Mouse (Mus musculus): ENCODE measurements at regions not wholly inside any gene's neighbourhood (a gene's known extent, or its start where the extent isn't known, plus 50 kb on each side); places are given as distances from the start of the nearest gene placed in this dataset.

DNA sequence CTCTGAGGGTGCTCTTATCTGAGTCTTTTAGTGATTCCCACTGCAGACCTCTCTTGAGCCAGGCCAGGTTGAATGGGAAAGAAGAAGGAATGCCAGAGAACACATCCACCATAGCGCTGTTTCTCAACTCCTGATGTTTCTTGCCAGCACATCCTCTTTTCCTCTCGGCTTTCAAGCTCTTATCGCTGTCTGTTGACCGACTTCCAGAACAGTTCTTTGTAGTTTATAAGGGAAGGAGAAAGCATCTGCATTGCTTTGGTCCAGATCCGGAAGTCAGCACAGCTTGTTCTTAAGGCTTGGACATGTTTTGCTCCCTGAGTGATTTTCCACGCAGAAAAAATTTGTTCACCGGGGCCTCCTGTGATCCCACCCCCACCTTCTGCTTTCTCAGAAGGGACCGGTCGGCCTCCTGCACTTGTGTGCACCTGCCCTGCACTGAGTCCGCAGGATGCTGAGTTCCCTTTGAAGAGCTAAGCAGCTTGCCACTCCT lies 183.7 kb downstream of the Bcl2l11 start:
- peak; percentile 94 for DNase-seq

DNA sequence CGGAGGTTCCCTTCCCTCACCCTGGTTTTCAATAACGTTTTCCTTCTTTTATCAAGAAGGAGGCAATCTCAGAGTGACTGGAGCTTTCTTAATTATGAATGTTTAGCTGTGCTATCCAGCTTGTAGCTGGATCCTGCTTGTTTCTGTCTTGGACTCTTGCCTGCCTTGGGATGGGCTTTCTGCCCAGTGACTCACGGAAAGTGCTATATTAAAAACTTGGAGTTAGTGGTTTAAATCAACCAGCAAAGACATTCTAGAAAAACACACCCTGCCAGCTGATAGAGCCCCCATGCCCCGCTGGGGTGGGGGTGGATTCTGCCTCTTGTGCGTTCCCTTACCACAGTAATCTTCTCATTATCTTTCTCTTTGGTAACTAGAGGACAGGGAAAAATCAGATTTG lies 184.2 kb downstream of the Bcl2l11 start:
- peak; percentile 97 for DNase-seq

DNA sequence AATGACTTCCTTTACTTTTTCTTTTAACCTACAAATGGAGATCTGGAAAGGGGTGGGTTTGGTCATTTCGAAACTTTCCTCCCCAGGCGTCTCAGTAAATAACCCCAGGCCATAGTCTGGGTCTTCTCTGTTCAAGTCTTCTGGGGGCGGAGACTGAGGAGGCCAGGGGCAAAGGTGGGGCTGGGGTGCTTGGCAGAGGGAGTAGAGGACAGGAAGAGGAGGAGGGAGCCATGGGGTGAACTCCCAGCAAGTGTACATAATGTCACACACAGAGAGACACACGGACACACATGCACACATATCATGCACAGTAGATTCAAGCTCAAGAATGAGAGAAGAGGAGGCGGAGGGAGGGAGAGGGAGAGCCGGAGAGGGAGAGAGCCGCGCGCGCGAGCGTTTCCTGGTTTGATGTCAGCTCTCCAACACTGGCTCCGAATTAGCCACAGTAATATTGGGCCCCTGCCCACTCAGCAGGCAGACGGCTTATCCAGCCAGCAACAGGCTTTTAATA lies 186.3 kb downstream of the Bcl2l11 start:
- peak; percentile 99 for DNase-seq

DNA sequence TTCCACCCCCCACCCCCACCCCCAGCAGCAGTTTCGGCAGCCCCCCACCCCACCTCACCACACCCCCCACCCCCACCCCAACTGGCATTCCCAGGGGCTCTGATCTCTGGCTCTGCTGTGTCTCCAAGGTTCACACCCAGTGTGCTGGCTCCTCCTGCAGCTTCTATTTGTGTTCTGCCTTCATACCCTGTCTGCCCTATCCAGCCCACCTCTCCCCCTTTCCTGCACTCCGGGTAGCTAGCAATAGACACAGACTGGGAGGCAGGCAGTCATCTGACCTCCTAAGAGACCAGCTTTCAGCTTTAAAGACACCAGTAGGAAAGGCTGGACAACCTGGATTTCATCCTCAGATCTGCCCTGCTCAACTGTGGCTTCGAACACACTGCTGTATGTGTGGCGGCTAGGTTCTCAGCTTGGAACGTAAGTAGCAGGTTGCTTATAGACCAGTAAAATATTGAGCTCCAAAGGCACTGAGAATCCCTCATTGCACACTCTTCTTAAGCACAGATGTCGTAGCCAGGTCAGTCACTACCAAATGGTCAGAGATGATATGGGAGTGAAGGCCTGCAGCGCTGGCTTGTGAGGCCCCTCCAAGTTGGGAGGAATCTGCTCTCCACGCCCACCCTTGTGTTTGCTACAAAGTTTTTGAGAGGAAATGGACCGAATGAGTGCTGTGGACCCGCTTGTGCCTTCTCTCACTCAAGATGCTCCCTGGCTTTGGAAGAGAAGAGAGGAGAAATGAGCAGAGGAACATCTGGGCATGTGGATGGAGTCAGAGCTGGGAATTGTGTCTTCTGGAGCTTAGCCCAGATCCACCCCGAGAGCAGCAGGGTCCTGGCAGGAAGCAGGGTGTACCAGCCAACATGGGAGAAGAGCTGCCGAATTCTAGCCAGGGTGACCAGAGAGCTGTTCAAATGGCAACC lies 187.1 kb downstream of the Bcl2l11 start:
- peak; percentile 97 for DNase-seq

DNA sequence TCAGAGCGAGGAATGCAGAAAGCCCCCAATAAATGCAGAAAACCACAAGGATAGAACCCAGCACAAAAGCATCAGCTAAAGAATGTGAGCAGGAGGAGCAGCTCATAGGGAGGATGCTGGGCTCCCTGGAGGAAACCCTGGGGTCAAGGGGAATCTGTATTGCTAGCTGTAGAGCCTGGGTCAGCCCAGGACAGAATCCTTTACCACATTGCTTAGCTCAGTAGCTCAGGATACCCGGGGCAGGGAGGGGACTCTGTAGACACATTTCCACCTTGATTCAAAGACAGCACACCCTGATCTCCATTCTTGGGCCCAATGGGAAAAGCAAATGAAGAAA lies 187.7 kb downstream of the Bcl2l11 start:
- DNase-seq, result peak; percentile 94

DNA sequence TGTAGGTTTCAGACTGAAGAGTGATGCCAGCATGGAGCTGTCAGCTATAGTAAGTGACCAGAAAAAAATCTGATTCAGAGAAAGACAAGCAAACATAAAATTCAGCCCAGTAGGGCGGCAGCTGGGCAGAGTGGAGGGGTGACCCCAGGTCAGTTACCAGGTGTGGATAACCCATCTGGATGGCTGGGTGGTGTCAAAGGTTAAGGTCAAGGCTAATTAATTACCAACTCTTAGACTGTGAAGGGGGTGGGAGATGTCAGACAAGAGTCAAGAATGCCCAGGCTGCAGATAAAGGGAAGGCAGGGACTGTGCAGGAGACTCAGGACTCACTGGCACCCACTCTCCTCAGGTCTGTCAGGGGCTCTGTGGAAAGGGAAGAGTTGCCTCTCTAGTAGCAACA lies 188.1 kb downstream of the Bcl2l11 start:
- no peak for DNase-seq

DNA sequence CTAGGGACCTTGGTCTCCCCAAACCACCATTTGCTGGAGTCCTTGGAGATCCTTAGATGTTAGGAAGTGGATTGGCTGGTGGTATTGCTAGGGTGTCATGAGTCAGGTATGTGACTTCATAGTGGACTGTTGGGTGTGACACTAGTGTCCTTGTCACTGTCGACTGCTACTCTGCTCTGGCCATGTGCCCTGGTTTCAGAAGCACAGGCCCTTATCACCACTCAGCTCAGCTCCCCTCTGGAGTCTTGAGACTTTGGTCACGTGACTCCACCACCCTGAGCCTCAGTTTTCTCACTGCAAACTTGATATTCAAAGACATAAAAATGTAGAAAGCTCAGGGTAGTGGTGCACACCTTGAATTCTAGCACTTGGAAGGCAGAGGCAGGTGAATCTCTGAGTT lies 190.7 kb downstream of the Bcl2l11 start:
- DNase-seq, result no peak

DNA sequence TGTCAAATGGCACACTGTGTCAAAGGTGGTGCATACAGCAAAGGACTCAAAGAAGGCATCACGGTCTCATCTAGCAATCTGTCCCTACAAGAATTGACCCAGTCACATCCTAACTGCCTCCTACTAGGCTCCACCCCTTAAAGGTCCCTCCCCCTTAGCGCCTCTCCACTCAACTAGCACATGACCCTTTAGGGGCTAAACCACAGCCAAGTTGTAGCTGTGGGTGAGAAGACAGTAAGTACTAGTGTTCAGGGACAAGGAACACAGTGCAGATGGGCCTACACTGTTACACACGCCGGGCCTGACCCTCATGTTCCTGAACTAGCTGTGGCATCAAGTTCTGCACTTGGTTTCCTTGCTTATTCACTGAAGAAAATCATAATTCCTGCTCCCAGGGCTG lies 192.4 kb downstream of the Bcl2l11 start:
- DNase-seq, result no peak

DNA sequence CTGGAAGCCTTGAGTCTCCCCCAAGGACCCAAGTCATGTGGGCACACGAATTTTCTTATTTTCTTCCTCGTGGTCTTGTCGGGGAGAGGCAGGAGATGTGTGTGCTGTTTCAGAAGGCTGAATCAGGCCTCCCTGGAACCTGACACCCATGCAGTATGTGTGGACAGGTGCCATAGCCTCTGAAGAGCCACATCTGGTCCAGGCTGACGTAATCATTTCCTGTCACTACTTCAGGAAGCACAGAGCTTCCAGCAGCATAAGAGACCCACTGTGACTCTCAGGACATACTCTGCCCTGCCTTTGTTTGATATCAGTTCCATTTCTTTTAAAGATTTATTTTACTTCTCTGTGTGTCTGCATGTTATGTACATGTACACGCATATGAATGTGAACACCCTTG lies 193.1 kb downstream of the Bcl2l11 start:
- peak; percentile 95 for DNase-seq

DNA sequence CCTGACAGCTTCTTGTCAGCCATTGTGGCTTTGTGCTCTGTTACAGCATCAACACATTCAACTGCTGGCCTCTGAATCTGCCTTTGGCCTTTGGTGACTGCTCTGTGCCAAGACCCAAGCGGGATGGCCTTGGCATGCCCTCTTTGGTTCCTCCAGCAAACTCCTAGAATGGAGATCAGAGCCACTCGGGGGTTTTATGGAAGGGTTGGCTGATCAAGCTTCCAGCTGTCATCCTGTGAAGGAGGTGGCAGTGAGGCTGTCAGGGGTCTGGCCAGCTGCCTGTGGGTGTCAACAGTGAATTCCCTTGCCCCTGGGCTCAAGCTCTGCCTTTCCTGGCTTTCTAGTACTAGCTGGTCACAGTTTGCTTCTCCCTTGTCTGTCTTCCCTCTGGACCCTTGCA lies 195.6 kb downstream of the Bcl2l11 start:
- peak; percentile 97 for DNase-seq

DNA sequence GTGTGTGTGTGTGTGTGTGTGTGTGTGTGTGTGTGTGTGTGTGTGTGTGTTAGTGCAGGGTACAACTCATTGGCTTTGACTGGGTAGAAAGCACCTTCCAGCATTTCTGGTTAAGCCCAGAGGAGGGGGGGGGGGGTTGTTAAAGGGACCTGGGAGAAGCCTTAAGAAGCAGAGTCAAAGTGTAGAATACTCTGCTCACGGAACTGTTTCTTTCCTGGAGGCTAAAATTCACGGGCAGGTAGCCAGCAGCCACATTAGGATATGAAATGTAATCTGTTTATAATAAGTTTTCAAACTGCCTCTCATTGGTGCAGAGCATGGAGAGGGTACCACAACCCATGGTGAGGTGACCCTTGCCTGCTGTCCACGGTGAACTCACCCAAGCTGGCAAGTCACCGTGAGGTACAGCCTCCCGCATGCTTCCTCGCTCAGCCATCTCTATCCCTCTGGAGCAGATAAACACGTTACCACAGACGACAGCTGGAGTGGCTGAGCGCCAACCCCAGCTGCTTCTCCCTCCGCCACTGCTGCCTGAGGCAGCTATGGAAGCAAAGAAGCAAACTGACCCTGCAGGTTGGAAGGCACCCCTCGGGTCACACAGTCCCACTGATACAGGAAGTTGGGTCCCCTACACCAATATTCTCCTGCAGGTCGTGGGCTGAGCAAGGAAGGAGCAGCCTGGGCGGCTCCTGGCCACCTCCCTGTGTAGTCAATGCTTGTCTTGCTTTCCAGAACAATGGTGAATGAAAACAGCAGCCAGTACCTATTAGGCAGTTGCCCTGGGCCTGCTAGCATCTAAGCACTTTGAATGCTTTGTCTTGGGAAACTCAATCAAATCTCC lies 198.6 kb downstream of the Bcl2l11 start:
- DNase-seq, result peak; percentile 98

DNA sequence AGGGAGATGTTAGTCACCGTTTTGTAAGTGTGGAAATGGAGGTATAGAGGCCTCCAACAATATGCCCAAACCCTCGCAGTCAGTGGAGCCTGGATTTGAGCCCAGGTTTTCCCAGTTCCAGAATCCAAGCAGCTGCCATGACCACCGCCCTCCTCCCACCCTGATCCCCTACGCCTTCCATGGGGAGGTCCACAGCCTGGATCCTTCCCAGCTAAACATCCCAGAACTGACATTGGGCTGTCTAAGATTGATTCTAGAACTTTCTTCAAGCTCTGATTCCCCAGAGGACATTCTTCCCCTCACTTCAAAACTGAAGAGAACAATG lies 199.2 kb downstream of the Bcl2l11 start:
- peak; percentile 93 for DNase-seq

DNA sequence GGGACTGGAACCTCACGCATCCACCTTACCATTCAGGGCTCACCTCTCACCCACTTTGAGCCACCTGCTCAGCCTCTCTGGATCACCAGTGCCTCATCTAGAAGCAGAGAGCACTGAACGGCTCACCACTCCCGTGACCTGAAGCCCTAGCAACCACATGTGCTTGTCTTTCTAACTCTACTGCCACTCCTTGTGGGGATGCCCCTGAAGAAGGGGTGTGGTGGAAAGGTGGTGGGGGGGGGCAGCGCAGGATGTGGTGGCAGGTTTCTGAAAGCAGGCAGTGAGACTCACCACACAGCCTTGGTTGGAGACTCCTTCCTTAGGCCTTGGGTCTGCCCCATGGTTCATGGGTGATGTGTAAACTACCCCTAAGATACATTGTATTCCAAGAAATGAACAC lies 199.6 kb downstream of the Bcl2l11 start:
- DNase-seq, result no peak

DNA sequence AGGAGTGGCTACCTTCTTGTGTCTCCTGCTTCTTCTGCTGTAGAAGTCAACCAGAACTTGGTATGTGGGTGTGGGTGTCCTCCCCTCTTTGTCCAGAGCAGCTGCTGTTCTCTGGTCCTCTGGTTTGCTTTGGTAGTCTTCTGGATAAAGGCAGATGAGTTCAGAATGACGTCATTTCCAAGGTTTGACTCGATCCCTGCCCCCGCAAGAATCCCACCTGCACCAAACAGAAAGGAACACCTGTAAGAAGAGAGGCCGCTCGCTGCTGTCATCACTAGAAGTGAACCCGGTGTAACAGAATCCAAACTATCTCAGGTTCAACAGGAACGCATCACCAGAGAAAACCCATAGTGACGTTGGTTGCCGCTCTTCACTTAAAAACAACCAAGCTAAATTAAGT lies 205.0 kb downstream of the Bcl2l11 start:
- peak; percentile 80 for DNase-seq

DNA sequence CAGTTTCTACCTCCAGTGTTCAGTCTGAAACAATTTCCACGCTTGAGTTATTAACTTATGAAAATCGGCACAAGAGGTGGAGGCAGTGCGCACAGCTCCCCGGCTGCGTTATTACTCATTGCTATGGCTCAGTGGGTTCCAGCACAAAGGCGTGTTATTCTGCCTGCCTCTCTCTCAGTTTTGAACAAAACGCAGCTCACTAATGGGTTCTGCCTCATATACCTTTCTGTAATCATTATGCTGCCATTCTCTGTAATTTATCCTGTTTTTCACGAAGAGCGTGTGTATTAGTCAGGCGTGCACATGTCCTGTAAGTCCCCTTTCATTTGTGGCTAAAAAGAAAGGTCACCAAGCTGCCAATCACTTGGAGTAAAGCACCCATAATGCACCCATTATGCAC lies 205.4 kb downstream of the Bcl2l11 start:
- peak; percentile 46 for DNase-seq

DNA sequence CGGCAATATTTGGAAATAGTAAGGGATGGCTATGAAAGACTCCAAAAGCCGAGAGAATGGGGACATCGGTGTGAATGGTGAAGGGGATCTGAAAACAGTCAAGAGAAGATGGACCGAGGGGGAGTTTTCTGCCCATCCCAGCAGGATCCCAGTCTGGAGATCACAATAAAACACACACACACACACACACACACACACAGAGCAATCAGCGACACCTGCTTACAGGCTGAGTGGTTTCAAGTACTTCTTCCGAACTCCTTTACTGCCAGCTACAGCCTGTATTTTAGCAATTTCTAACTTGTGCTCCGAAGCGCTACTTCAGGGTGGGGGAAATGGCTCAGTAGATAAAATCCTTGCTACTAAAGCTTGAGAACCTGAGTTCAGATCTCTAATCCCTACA lies 205.8 kb downstream of the Bcl2l11 start:
- peak; percentile 46 for DNase-seq

DNA sequence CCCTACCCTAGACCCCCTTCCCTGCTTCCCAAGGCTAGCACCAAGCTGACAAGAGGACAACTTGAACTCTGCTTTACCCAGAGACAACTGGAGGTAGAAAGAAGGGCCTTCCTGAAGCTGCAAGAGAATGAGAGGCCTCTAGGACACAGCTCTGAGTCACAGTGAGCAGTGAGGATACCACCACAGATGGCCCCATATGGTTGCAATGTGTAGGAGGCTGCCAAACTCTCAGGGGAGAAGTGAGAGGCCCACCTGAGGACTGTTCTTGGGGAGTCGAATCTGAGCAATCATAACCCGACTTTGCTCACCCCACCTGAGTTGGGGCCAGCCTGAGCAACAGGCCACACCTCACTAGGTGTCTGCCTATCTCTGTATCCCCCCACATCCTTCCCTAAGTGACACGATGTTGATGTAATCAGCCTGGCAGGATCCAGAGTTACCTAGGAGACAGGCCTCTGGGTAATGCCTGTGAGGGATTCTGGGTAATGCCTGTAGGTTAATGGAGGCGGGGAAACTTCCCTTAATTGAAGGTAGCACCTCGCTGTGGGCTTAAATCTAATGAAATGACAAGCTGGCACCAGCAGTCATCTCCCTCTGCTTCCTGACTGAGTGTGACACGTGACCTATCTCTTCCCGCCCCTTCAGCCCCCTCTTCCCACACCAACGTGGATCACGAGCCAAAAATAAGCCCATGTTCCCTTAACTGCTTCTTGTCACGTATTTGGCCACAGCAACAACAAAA lies 207.7 kb downstream of the Bcl2l11 start:
- DNase-seq, result peak; percentile 85

DNA sequence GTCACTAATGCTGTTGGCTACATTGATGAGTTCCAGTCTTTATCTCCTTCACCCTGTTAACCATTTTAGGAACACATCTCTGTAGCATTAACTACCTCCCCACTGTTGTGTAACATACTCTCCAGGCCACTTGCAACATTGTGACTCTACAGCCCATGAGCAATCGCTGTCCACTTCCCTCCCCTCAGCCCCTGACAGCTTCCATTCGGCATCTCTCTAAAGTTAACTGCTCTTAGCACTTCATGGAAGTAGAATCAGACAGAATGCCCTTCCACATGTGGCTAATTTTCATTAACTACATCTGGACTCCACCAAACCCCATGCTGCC lies 208.3 kb downstream of the Bcl2l11 start:
- peak; percentile 74 for DNase-seq

DNA sequence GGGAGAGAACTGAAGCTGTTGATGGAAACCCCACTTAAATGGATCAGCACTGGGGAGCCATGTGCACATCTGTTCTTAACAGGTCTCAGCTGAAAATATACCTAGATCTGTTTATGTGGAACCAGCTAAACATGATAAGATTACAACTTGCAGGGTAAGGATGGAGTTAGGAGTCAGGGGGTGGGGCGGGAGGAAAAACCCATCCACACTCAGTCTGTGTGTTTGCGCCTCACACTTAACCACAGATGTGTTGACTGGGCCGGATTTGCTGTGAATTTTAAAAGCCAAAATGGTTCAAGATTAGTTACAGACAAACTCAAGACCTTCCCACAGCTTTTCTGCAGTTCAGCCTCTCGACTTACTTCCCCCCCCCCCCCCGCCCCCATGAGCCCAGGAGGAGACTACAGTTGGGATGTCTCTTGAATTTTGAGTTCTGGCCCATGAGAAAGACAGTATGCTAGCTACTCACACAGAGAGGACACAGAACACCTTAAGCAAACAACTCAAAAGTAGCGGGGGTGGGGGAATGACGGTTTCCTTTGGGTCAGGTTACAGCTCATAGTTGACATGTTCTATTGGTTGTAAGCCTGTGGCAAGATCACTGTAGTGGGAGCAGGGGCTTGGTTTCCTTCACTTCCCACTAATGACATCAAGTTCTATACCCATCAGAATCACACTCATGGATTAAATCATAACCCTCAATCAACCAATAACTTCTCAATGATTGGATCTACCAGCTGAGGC lies 209.1 kb downstream of the Bcl2l11 start:
- DNase-seq, result peak; percentile 76

DNA sequence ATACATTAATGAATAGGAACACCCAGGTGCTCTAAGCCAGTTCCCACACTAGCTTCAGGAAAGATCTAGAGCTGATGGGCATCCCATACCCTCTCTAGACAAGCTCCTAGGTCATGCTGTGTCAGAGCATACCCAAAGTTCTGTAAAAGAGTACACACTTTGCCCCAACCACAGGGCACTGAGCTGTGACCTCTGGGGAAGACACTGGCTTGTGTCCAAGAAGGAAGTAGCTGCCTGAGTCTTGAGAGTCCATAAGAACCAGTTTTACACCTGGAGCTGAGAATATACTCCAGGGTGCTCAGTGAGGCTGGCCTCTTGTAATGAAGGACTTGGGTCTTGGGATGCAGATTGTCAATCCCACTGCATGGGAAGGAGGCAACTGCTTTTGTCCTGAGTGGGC lies 211.4 kb downstream of the Bcl2l11 start:
- DNase-seq, result peak; percentile 90

DNA sequence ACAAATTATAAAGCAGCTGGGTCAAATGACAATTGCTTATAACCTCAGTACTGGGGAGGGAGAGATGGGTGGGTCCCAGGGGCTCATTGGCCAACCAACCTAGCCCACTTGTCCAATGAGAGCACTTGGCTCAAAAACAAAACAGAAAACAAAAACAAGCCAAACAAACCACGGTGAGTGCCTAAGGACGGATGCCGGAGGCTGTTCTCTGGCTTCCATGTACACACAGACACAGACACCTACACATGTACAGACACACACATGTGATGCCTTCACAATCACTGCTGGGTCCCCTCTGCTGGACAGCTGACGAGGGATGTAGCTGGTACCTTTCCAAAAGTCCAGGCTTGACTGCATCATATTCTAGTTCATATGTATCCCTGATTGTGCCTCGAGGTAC lies 212.0 kb downstream of the Bcl2l11 start:
- peak; percentile 90 for DNase-seq

DNA sequence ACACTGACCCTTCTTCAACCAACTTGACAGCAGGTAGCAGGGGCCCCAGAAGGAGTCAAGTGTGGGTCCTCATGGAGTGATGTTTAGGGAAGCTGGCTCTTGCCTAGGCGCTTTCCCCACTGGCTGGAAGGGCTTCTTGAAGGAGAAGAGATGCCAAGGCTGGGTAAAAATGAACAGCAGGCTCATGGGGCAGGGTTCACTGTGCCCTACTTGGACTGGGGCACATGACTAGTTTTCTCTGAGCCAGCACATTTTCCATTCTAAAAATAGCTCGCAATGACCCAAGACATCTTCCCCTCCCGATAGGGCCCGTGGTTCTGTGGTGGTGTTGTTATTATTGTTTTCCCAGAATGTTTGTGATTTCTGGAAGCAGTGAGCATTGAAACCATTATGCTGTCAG lies 212.6 kb downstream of the Bcl2l11 start:
- peak; percentile 98 for DNase-seq
